Mouse (Mus musculus): Measurements from ENCODE around the gene Dao.

- TF ChIP-seq CTCF (IDR thresholded peaks at IDR 0.05; ENCODE audit: insufficient read depth, low read depth, low read length) (no peak), POLR2A (IDR thresholded peaks at IDR 0.05; ENCODE audit: insufficient read depth, low read depth, low read length) (no peak)
Measured at GRCm38 (mm10) chr5:113955691-113956090, 47.8 kb upstream of the Dao start.
